Mouse (Mus musculus) heart, postnatal 0 days (tissue): ENCODE measurements at regions not wholly inside any gene's neighbourhood (a gene's known extent, or its start where the extent isn't known, plus 50 kb on each side); places are given as distances from the start of the nearest gene placed in this dataset.
A peak's percentile ranks its signal among the peaks of the same experiment; 100 is the strongest.

Experiments
- ATAC-seq: fragments of 200-750 bp; cut with Nextera tagmentation; 2 replicates; pipeline ENCODE4 v1.8.0; 2017; ENCODE audit warnings: low read depth, moderate number of reproducible peaks, moderate library complexity; ENCODE audit not compliant: insufficient read depth
- DNase-seq: peaks from one replicate; pipeline ENCODE4 v3.0.0-alpha.2; 2016; ENCODE audit warnings: low spot score
- H3K27ac ChIP-seq: fragments of 300-500 bp; sonication (generic); 2 replicates; pipeline ENCODE4 v1.5.1; 2014; ENCODE audit warnings: low read depth, mild to moderate bottlenecking
- H3K27me3 ChIP-seq: fragments of 300-500 bp; sonication (generic); 2 replicates; pipeline ENCODE4 v1.6.1; 2014; ENCODE audit warnings: low read length, mixed read lengths; ENCODE audit not compliant: control insufficient read depth, insufficient read depth
- H3K36me3 ChIP-seq: fragments of 300-500 bp; sonication (generic); replicated peaks from 2 replicates; pipeline ENCODE4 v1.6.1; 2014; ENCODE audit warnings: low read length, mixed read lengths; ENCODE audit not compliant: control insufficient read depth, insufficient read depth
- H3K4me1 ChIP-seq: fragments of 300-500 bp; sonication (generic); 2 replicates; pipeline ENCODE4 v1.6.1; 2014; ENCODE audit warnings: antibody characterized with exemption; ENCODE audit not compliant: control insufficient read depth, insufficient read depth
- H3K4me2 ChIP-seq: fragments of 300-500 bp; sonication (generic); 2 replicates; pipeline ENCODE4 v1.6.1; 2014; ENCODE audit warnings: low read depth, mild to moderate bottlenecking, low read length, moderate library complexity
- H3K4me3 ChIP-seq: fragments of 300-500 bp; sonication (generic); 2 replicates; pipeline ENCODE4 v1.5.1; 2014; ENCODE audit warnings: low read depth, low read length
- H3K9ac ChIP-seq: fragments of 300-500 bp; sonication (generic); replicated peaks from 2 replicates; pipeline ENCODE4 v1.6.1; 2014; ENCODE audit warnings: low read depth, low read length, mixed read lengths
- H3K9me3 ChIP-seq: fragments of 300-500 bp; sonication (generic); replicated peaks from 2 replicates; pipeline ENCODE4 v1.6.1; 2016; ENCODE audit warnings: low read length; ENCODE audit not compliant: control insufficient read depth
- CTCF ChIP-seq: IDR thresholded peaks from 2 replicates; pipeline ENCODE4 v1.5.1; 2016; ENCODE audit warnings: antibody characterized with exemption, control low read depth, low read depth
- EP300 ChIP-seq: IDR thresholded peaks from 2 replicates; pipeline ENCODE4 v1.6.1; 2016; ENCODE audit warnings: antibody characterized with exemption, low read depth
- WGBS: fragments of 180-500 bp; shearing (Covaris S2); extraction: QIAGEN DNeasy Blood & Tissue Kit; methylation state at CpG from one replicate; pipeline ENCODE4 v1.1.7; 2014; 5-methylcytosine and 5-hydroxymethylcytosine counted together

DNA sequence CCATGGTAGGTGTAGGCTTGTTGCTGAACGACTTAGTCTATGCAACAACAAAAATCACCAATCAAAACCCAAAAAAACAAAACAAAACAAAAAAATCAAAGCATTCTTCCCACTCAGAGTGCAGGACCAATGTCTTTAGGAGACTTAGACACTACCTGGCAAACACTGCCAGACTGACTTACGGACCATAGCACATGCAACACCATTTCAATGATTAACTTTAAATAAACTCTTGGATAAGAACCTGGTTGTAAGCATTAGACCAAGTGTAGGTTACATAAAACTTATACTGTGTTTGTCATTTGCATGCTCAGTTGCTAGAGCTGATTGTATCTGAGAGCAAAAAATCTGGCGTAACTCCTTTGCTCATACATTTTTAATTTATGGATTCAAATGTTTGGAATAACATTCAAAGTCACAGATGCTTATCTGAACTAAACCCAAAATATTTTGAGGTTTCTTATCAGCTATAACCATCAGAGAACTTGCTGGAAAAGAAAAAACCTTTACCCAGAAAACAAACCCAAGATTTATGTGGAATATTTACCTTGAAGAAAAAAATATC lies 174.5 kb upstream of the Dcn start:
- no peak for ATAC-seq

DNA sequence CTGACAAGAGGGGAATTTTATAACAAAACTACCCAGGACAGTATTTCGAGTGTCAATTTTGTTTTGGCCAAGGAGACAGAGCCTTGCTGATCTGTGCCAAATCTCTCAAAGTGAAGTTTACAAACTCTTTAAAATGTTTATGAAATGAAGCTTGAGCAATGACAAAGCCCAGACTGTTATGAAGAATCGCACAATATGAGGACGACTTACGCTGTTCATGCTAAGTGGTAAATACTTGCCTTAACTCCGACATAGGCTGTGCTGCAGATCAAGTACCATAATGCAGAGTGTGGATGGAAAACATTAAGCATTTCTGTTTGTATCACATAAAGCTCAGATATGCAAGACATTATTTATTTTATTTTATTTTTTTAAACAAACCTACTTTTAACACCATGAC lies 169.8 kb upstream of the Dcn start:
- WGBS = 80% methylated on average over 5 of the region's 5 CpGs
- H3K36me3 ChIP-seq = no peaks in the 10 kb centered on the region
- H3K27me3 ChIP-seq = no peaks in the 10 kb centered on the region
- no peak overlapping the region for H3K27ac ChIP-seq
- no peak overlapping the region for H3K4me2 ChIP-seq
- no peak overlapping the region for H3K9ac ChIP-seq
- no peaks in the 10 kb centered on the region for H3K4me1 ChIP-seq
- no peak overlapping the region for H3K4me3 ChIP-seq
- DNase-seq (no peak), ATAC-seq (no peak)
- no peaks in the 10 kb centered on the region for H3K9me3 ChIP-seq
- TF ChIP-seq CTCF (no peak), EP300 (no peak)

More for the DNA sequence above, 174.5 kb upstream of the Dcn start:
- no peak overlapping the region for H3K4me2 ChIP-seq
- no peak overlapping the region for H3K9ac ChIP-seq
- no peak overlapping the region for H3K27ac ChIP-seq
- H3K27me3 ChIP-seq = no peaks in the 10 kb centered on the region
- H3K36me3 ChIP-seq = no peaks in the 10 kb centered on the region
- TF ChIP-seq EP300 (no peak), CTCF (no peak)
- no peaks in the 10 kb centered on the region for H3K4me1 ChIP-seq
- no peak for DNase-seq
- WGBS = 71% methylated on average over 3 of the region's 3 CpGs
- no peak overlapping the region for H3K4me3 ChIP-seq
- no peaks in the 10 kb centered on the region for H3K9me3 ChIP-seq

DNA sequence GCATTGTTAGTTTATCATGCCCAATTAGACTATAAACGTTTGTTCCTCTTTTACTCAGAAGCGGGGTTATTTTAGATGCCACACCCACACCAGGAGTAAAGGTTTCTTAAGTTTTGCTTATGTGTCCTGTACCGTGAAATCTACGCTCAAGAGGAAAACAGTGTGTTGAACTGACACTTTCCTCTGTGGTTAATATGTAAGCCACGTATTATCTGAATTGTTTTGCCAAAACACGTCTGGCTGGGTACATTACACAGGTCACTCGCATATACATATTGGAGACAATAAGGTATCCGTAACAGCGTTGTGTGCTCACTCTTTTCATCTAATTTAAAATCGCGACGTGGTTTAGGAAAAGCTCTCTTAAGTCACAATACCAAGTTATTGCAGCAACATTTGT lies 166.9 kb upstream of the Dcn start:
- no peaks in the 10 kb centered on the region for H3K36me3 ChIP-seq
- TF ChIP-seq CTCF (no peak), EP300 (no peak)
- peak overlapping the region; percentile 60; the same call in 1 of the 2 replicates for H3K9ac ChIP-seq
- peak overlapping the region; percentile 57 for H3K4me3 ChIP-seq
- no peaks in the 10 kb centered on the region for H3K9me3 ChIP-seq
- 36% methylated on average over 12 of the region's 12 CpGs for WGBS
- 0 out of 2 replicates have a peak overlapping the region, but pooled peaks have one; percentile 94 for H3K27ac ChIP-seq
- ATAC-seq (no peak), DNase-seq (no peak)
- H3K27me3 ChIP-seq = no peaks in the 10 kb centered on the region
- peak overlapping the region; percentile 71 for H3K4me2 ChIP-seq
- H3K4me1 ChIP-seq = no peaks in the 10 kb centered on the region

DNA sequence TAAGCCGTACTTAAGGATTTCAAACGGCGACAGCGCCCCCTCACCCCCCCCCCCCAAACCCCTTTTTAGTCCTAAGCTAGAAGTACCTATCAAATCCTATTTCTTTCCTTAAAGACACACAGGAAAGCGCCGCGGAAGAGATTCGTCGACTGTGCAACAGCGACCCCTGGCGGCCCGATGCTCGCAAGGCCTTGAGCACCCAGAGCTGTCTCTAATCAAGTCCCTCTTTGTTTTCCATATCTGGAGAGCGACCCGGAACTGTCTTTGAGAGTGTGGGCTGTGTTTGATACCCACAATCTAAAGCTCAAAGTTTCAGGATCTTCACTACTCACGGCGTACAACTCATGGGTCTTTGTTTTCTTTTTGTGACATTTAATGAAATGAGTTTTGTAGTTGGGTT lies 166.4 kb upstream of the Dcn start:
- peak; percentile 93 for DNase-seq
- WGBS = 0% methylated on average over 17 of the region's 17 CpGs
- peak overlapping the region; percentile 60 for H3K9ac ChIP-seq

GRCm38 (mm10) chr10:97313407-97313901 lies 166.0 kb upstream of the Dcn start:
- TF ChIP-seq EP300 (0 out of 2 replicates have a peak, but pooled peaks have one; percentile 42), CTCF (no peak)
- peak; percentile 96 for ATAC-seq
- WGBS = under 1% methylated on average over 13 of the region's 13 CpGs
- H3K9me3 ChIP-seq = no peaks in the 10 kb centered on the region
- peak overlapping the region; percentile 60 for H3K9ac ChIP-seq
- no peaks in the 10 kb centered on the region for H3K27me3 ChIP-seq
- peak overlapping the region; percentile 94 for H3K27ac ChIP-seq
- no peaks in the 10 kb centered on the region for H3K4me1 ChIP-seq
- DNase-seq = peak; percentile 97
- H3K36me3 ChIP-seq = no peaks in the 10 kb centered on the region
- peak overlapping the region; percentile 57 for H3K4me3 ChIP-seq
- peak overlapping the region; percentile 71 for H3K4me2 ChIP-seq

More for the DNA sequence above, 166.4 kb upstream of the Dcn start:
- Histone ChIP-seq H3K27ac (peak overlapping the region; percentile 94), H3K4me2 (peak overlapping the region; percentile 71), H3K36me3 (no peaks in the 10 kb centered on the region), H3K9me3 (no peaks in the 10 kb centered on the region), H3K4me1 (no peaks in the 10 kb centered on the region), H3K27me3 (no peaks in the 10 kb centered on the region), H3K4me3 (peak overlapping the region; percentile 57)
- TF ChIP-seq EP300 = no peak
- peak; percentile 87 for TF ChIP-seq CTCF
- ATAC-seq = peak; percentile 93

GRCm38 (mm10) chr10:97332639-97333038 lies 146.8 kb upstream of the Dcn start:
- Histone ChIP-seq H3K4me1 (peaks cover 4% of the 10 kb centered on the region; the same call in 1 of the 2 replicates), H3K4me3 (no peak overlapping the region), H3K27me3 (no peaks in the 10 kb centered on the region), H3K36me3 (no peaks in the 10 kb centered on the region), H3K9me3 (no peaks in the 10 kb centered on the region), H3K27ac (no peak overlapping the region), H3K9ac (no peak overlapping the region), H3K4me2 (no peak overlapping the region)
- 65% methylated on average over 2 of the region's 2 CpGs for WGBS
- ATAC-seq = no peak
- TF ChIP-seq EP300 (no peak), CTCF (no peak)
- DNase-seq = no peak
